Mouse (Mus musculus) kidney, postnatal 0 days (tissue): ENCODE data around the gene Keg1. TPM values are rescaled to one million over a fixed set of nuclear protein-coding genes. Genes with fewer than 3 reads are reported as not detected.
"Not testable (repeated sequence)": the region's sequence is repeated elsewhere in the genome, so short reads cannot be mapped to it uniquely, and the experiment has no call there.

Experiments used
- ATAC-seq: fragments of 200-750 bp; cut with Nextera tagmentation; replicated peaks from 2 replicates; pipeline ENCODE4 v1.8.0; 2017; ENCODE audit warnings: low read depth, moderate number of reproducible peaks, moderate TSS enrichment, moderate library complexity; ENCODE audit not compliant: low FRiP score
- DNase-seq: peaks from one replicate; pipeline ENCODE4 v3.0.0-alpha.2; 2016; ENCODE audit warnings: low spot score
- H3K27ac ChIP-seq: fragments of 300-500 bp; sonication (generic); 2 replicates; pipeline ENCODE4 v1.5.1; 2014; ENCODE audit warnings: mild to moderate bottlenecking
- H3K27me3 ChIP-seq: fragments of 300-500 bp; sonication (generic); 2 replicates; pipeline ENCODE4 v1.6.1; 2014; ENCODE audit warnings: low read length, mixed read lengths; ENCODE audit not compliant: insufficient read depth
- H3K36me3 ChIP-seq: fragments of 300-500 bp; sonication (generic); 2 replicates; pipeline ENCODE4 v1.6.1; 2014; ENCODE audit warnings: low read length, mixed read lengths; ENCODE audit not compliant: insufficient read depth
- H3K4me1 ChIP-seq: fragments of 300-500 bp; sonication (generic); replicated peaks from 2 replicates; pipeline ENCODE4 v1.6.1; 2014; ENCODE audit warnings: antibody characterized with exemption, low read length, mixed read lengths; ENCODE audit not compliant: insufficient read depth
- H3K4me2 ChIP-seq: fragments of 300-500 bp; sonication (generic); 2 replicates; pipeline ENCODE4 v1.6.1; 2014; ENCODE audit warnings: mild to moderate bottlenecking, low read length, moderate library complexity, mixed read lengths
- H3K4me3 ChIP-seq: fragments of 300-500 bp; sonication (generic); replicated peaks from 2 replicates; pipeline ENCODE4 v1.5.1; 2014; ENCODE audit warnings: low read depth, low read length
- H3K9ac ChIP-seq: fragments of 300-500 bp; sonication (generic); 2 replicates; pipeline ENCODE4 v1.6.1; 2014; ENCODE audit warnings: low read depth, low read length
- H3K9me3 ChIP-seq: fragments of 300-500 bp; sonication (generic); replicated peaks from 2 replicates; pipeline ENCODE4 v1.6.1; 2016; ENCODE audit warnings: low read length, inconsistent platforms, mixed read lengths
- CTCF ChIP-seq: IDR thresholded peaks from 2 replicates; pipeline ENCODE4 v1.5.1; 2016; ENCODE audit warnings: antibody characterized with exemption, low read depth, mild to moderate bottlenecking, moderate library complexity
- WGBS: fragments of 180-500 bp; shearing (Covaris S2); extraction: QIAGEN DNeasy Blood & Tissue Kit; methylation state at CpG from one replicate; pipeline ENCODE4 v1.1.7; 2014; 5-methylcytosine and 5-hydroxymethylcytosine counted together
- polyA plus RNA-seq: library from polyadenylated mRNA; unstranded; fragments of >200 nt; fragmentation: Nextera tagmentation; extraction: Ambion mirVana; gene quantifications from 2 replicates; pipeline ENCODE4 v1.2.1, GENCODE M21; 2015

The Keg1 gene
- 138 and 140 TPM in 2 replicates for polyA plus RNA-seq

DNA sequence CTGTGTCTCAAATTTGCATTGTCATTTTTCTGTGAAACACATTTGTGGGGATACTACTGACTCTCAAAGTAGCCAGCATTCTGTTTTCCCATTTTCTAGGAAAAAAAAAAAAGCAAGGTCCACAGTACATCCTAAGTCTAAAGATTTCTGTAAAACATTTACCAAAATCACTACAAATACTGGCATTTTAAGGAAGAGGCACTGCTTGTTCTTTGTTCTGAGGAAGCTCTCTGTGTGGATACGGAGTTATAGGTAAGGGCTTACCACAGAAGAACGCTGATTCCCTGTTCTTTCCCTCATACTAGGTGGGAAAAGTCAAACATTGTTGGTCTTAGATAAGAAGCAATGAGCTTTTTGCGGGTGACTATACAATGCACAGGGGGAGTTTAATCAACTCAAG lies at the start of gene Keg1:
Gene Keg1 (plus strand): TSS at position 197 of the 400 bp plus-strand sequence.
- peak within 1 kb of the TSS; percentile 23; the same call in 1 of the 2 replicates for H3K4me2 ChIP-seq
- TF ChIP-seq CTCF = no peak
- H3K9me3 ChIP-seq = no peaks in the 10 kb centered on the region
- ATAC-seq (no peak), DNase-seq (peak; percentile 16)
- no peaks in the 10 kb centered on the region for H3K36me3 ChIP-seq
- no peak within 1 kb of the TSS; the same call in 1 of the 2 replicates for H3K4me3 ChIP-seq
- no peak within 1 kb of the TSS for H3K27ac ChIP-seq
- 71% methylated on average over 3 of the region's 3 CpGs for WGBS
- H3K4me1 ChIP-seq = no peaks in the 10 kb centered on the region
- no peak within 1 kb of the TSS for H3K9ac ChIP-seq
- no peaks in the 10 kb centered on the region for H3K27me3 ChIP-seq

DNA sequence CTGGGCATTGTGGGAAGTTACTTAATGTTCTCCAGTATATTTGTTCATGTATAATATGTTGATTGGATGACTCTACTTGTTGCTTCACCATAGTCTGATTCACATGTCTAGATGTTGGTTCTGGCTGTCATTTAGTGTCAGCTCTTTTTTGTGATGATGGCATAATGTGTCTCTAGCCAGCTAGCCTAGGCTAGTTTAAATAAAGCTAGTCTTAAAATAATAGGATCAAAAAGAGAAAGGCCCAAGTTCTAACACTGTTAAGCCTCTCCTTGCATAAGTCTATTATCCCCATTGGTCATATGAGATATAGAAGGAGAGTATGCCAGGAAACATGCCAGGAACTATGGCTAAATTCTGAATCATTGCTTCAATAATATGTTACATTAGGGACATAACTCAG lies 46.1 kb upstream of the Keg1 start:
- H3K4me2 ChIP-seq = no peak overlapping the region
- no peaks in the 10 kb centered on the region for H3K4me1 ChIP-seq
- H3K9me3 ChIP-seq = no peaks in the 10 kb centered on the region
- H3K4me3 ChIP-seq = no peak overlapping the region
- ATAC-seq (no peak), DNase-seq (no peak)
- no peaks in the 10 kb centered on the region for H3K27me3 ChIP-seq
- no peak overlapping the region for H3K9ac ChIP-seq
- H3K36me3 ChIP-seq = no peaks in the 10 kb centered on the region
- no peak for TF ChIP-seq CTCF
- no peak overlapping the region for H3K27ac ChIP-seq

DNA sequence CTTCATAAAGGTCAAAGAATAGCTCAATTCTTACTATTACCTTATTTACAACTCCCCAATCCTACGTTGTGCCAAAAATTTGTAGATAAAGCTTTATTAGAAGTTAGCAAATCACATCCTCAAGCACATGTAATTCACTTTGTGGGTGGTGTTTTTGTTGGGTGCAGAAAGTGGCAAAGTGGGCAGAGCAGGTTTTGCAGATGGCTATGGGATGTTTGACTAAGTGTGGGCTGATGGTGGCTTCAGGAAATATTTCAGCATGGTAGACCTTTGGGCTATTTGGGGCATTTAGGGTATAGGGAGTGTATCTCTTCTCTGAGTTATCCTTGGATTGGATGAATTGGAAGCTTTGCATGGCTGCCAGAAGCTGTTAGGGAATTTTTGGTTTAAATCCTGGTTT lies 29.4 kb upstream of the Keg1 start:
- ATAC-seq (no peak), DNase-seq (no peak)
- H3K36me3 ChIP-seq = no peaks in the 10 kb centered on the region
- TF ChIP-seq CTCF = no peak
- H3K27me3 ChIP-seq = no peaks in the 10 kb centered on the region
- 71% methylated on average over 1 of the region's 1 CpGs for WGBS
- no peak overlapping the region for H3K4me3 ChIP-seq
- no peak overlapping the region for H3K27ac ChIP-seq
- no peak overlapping the region for H3K9ac ChIP-seq
- no peaks in the 10 kb centered on the region for H3K9me3 ChIP-seq
- no peaks in the 10 kb centered on the region for H3K4me1 ChIP-seq
- H3K4me2 ChIP-seq = no peak overlapping the region

DNA sequence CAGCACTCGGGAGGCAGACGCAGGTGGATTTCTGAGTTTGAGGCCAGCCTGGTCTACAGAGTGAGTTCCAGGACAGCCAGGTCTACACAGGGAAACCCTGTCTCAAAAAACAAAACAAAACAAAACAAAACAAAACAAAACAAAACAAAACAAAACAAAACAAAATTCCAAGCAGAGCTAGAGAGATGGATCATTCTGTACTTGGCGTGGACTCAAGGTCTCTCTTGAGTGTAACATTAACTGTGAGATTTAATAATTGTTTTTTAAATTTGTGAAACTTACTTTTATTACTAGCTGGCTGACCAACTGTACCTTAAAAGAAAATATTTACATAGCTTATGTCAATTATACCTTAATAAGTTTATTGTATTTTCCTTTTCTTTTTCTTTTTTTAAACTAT lies 27.0 kb upstream of the Keg1 start:
- not testable (repeated sequence) for H3K4me1 ChIP-seq, H3K4me2 ChIP-seq, H3K36me3 ChIP-seq, H3K9me3 ChIP-seq, H3K27ac ChIP-seq, H3K27me3 ChIP-seq, DNase-seq, H3K9ac ChIP-seq, H3K4me3 ChIP-seq, ATAC-seq
- 90% methylated on average over 3 of the region's 3 CpGs for WGBS

DNA sequence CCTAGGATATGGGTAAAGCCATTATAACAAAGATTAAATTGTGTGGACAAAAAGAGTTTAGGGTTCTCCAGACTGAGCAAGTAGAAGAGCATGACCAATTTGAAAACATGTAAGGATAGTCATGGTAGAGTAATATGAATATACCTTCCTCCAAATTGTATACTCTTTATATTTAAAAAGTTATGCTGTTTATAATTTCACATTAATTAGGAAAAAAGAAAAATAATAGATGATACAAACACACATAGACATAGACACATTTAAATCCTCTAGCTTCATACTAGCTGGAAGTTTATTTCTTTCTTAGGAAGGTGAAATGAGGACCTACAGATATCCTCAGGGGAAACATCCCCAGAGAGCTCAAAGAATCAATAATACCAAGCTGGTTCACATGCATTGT lies 25.4 kb upstream of the Keg1 start, which contains the start of gene Olfr1442:
Gene Olfr1442 (plus strand): TSS at position 301 of the 400 bp plus-strand sequence.
- no peak for ATAC-seq
- Histone ChIP-seq H3K9ac (no peak within 1 kb of the TSS), H3K4me2 (no peak within 1 kb of the TSS), H3K9me3 (no peaks in the 10 kb centered on the region), H3K4me1 (no peaks in the 10 kb centered on the region), H3K27ac (no peak within 1 kb of the TSS), H3K4me3 (no peak within 1 kb of the TSS), H3K36me3 (no peaks in the 10 kb centered on the region), H3K27me3 (no peaks in the 10 kb centered on the region)
- no peak for TF ChIP-seq CTCF
- no peak for DNase-seq

DNA sequence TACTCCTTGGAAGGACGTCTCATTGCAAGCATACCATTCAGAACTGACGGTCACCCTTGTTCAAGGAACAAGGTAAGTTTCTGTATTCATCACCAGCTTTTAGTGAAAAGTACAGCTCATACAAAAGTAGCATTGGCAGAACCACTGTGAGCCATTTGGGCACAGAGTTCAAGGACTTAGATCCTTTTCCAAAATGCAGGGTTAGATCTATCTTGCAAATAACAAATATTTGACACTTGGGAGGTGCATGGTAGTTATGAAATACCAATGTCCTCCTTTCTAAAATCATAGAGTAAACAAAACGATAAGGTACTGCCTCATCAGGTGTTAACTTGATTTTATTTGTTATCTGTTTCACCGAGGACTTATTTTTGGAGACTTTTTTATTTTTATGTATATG lies 24.5 kb upstream of the Keg1 start:
- TF ChIP-seq CTCF = no peak
- Histone ChIP-seq H3K4me1 (no peaks in the 10 kb centered on the region), H3K36me3 (no peaks in the 10 kb centered on the region), H3K9me3 (no peaks in the 10 kb centered on the region), H3K27me3 (no peaks in the 10 kb centered on the region), H3K4me2 (no peak overlapping the region), H3K9ac (no peak overlapping the region), H3K27ac (no peak overlapping the region), H3K4me3 (no peak overlapping the region)
- 85% methylated on average over 4 of the region's 4 CpGs for WGBS
- DNase-seq (no peak), ATAC-seq (no peak)

DNA sequence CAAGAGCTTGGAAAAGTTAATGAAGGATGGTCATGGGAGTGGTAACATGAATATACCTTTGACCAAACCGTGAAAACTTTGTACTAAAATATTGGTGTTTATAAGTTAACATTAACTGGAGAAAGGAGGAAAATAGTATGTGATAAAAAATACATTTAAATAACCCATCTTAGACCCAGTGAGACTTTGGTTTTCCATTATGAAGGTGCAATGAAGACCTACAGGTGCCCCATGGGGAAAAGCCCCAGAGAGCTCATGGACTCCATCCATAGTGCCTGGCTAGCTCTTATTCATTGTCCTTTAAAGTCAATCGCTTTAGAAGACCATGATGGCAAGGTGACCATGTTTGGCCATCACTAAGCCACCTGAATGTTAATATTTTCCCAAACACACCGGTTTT lies 17.8 kb upstream of the Keg1 start, which contains the start of gene Olfr1443:
Gene Olfr1443 (plus strand): TSS at position 301 of the 400 bp plus-strand sequence.
- Histone ChIP-seq H3K4me1 (no peaks in the 10 kb centered on the region), H3K36me3 (no peaks in the 10 kb centered on the region), H3K9ac (no peak within 1 kb of the TSS), H3K27me3 (no peaks in the 10 kb centered on the region), H3K27ac (no peak within 1 kb of the TSS), H3K4me3 (no peak within 1 kb of the TSS), H3K4me2 (no peak within 1 kb of the TSS), H3K9me3 (no peaks in the 10 kb centered on the region)
- TF ChIP-seq CTCF = no peak
- DNase-seq = no peak
- 72% methylated on average over 3 of the region's 3 CpGs for WGBS
- no peak for ATAC-seq
